Mouse (Mus musculus) MEL (cell line): ENCODE results near the gene Dnph1. TPM values are rescaled to one million over a fixed set of nuclear protein-coding genes. Genes with fewer than 3 reads are reported as not detected.

ENCODE experiments used
- DNase-seq: peaks from one replicate; pipeline ENCODE4 v3.0.0; 2011; ENCODE audit warnings: low read depth, low spot score
- H3K27ac ChIP-seq: 2 replicates; pipeline ENCODE4 v1.5.1; 2012; ENCODE audit warnings: low read depth, mild to moderate bottlenecking, control low read depth, low read length, moderate library complexity; ENCODE audit not compliant: control insufficient read depth
- H3K27me3 ChIP-seq, 2 experiments: fragments of 150-350 bp in 1 of 2; sonication (generic) in 1 of 2; 2 replicates each; pipeline ENCODE4 v1.6.1; 2012; ENCODE audit warnings: low read length in 2 of 2, mild to moderate bottlenecking in 2 of 2, improper control_type of control experiment in 1 of 2, moderate library complexity in 1 of 2; ENCODE audit not compliant: insufficient read depth in 2 of 2, control insufficient read depth in 1 of 2
- H3K36me3 ChIP-seq, 2 experiments: 2 replicates each; pipeline ENCODE4 v1.6.1; 2012 to 2014; ENCODE audit warnings: low read length in 2 of 2, improper control_type of control experiment in 1 of 2, inconsistent platforms in 1 of 2, mild to moderate bottlenecking in 1 of 2; ENCODE audit not compliant: insufficient read depth in 2 of 2, control insufficient read depth in 1 of 2
- H3K4me1 ChIP-seq, 2 experiments: fragments of 150-350 bp in 1 of 2; sonication (generic) in 1 of 2; 2 replicates each; pipeline ENCODE4 v1.6.1; 2012; ENCODE audit warnings: low read length in 2 of 2, improper control_type of control experiment in 1 of 2, mild to moderate bottlenecking in 1 of 2; ENCODE audit not compliant: insufficient read depth in 2 of 2, control insufficient read depth in 1 of 2
- H3K4me3 ChIP-seq, 2 experiments: fragments of 150-350 bp in 1 of 2; sonication (generic) in 1 of 2; 2 replicates each; pipeline ENCODE4 v1.5.1; 2012; ENCODE audit warnings: low read depth in 2 of 2, low read length in 2 of 2, mild to moderate bottlenecking in 2 of 2, moderate library complexity in 2 of 2, control low read depth in 1 of 2, improper control_type of control experiment in 1 of 2; ENCODE audit not compliant: control insufficient read depth in 1 of 2, insufficient read depth in 1 of 2
- H3K79me2 ChIP-seq: 2 replicates; pipeline ENCODE4 v1.6.1; 2012; ENCODE audit warnings: mild to moderate bottlenecking, low read length, moderate library complexity; ENCODE audit not compliant: control insufficient read depth, poor library complexity, insufficient read depth
- H3K9ac ChIP-seq: 2 replicates; pipeline ENCODE4 v1.6.1; 2012; ENCODE audit warnings: low read depth, mild to moderate bottlenecking, control low read depth, low read length, moderate library complexity; ENCODE audit not compliant: control insufficient read depth, poor library complexity, severe bottlenecking
- H3K9me3 ChIP-seq: fragments of 150-350 bp; sonication (generic); replicated peaks from 2 replicates; pipeline ENCODE4 v1.6.1; 2012; ENCODE audit warnings: mild to moderate bottlenecking, low read length, improper control_type of control experiment, moderate library complexity; ENCODE audit not compliant: insufficient read depth
- CHD2 ChIP-seq: IDR thresholded peaks from 2 replicates; pipeline ENCODE4 v1.6.1; 2011; ENCODE audit warnings: low read length, improper control_type of control experiment
- E2F4 ChIP-seq: IDR thresholded peaks from 2 replicates; pipeline ENCODE4 v1.6.1; 2011; ENCODE audit warnings: low read depth, low read length, improper control_type of control experiment, borderline replicate concordance
- EP300 ChIP-seq, 2 experiments: IDR thresholded peaks; 2 replicates each; pipeline ENCODE4 v1.6.1; 2011; ENCODE audit warnings: improper control_type of control experiment in 2 of 2, low read length in 2 of 2, low read depth in 1 of 2, mild to moderate bottlenecking in 1 of 2
- ETS1 ChIP-seq: IDR thresholded peaks from 2 replicates; pipeline ENCODE4 v1.6.1; 2012; ENCODE audit warnings: low read depth, mild to moderate bottlenecking, inconsistent platforms, low read length, improper control_type of control experiment, moderate library complexity
- HCFC1 ChIP-seq: IDR thresholded peaks from 2 replicates; pipeline ENCODE4 v1.6.1; 2012; ENCODE audit warnings: low read depth, mild to moderate bottlenecking, inconsistent platforms, low read length, improper control_type of control experiment, moderate library complexity
- JUND ChIP-seq: IDR thresholded peaks from 2 replicates; pipeline ENCODE4 v1.6.1; 2011; ENCODE audit warnings: low read depth, mild to moderate bottlenecking, improper control_type of control experiment, low read length
- KAT2A ChIP-seq: conservative IDR thresholded peaks from 2 replicates; pipeline ENCODE4 v1.6.1; 2012; ENCODE audit warnings: low read depth, low read length, improper control_type of control experiment, inconsistent platforms
- MAFK ChIP-seq: IDR thresholded peaks from 2 replicates; pipeline ENCODE4 v1.6.1; 2011; ENCODE audit warnings: low read depth, mild to moderate bottlenecking, low read length, improper control_type of control experiment, borderline replicate concordance
- MAX ChIP-seq: IDR thresholded peaks from 2 replicates; pipeline ENCODE4 v1.6.1; 2011; ENCODE audit warnings: low read length, improper control_type of control experiment
- MEF2A ChIP-seq: IDR thresholded peaks from 2 replicates; pipeline ENCODE4 v1.6.1; 2014; ENCODE audit warnings: low read depth, mild to moderate bottlenecking, inconsistent platforms, low read length, improper control_type of control experiment; ENCODE audit not compliant: poor library complexity, insufficient replicate concordance, severe bottlenecking; ENCODE audit errors: extremely low read depth
- MXI1 ChIP-seq: IDR thresholded peaks from 2 replicates; pipeline ENCODE4 v1.6.1; 2011; ENCODE audit warnings: mild to moderate bottlenecking, low read depth, low read length, improper control_type of control experiment
- MYC ChIP-seq: IDR thresholded peaks from 2 replicates; pipeline ENCODE4 v1.6.1; 2011; ENCODE audit warnings: low read depth, mild to moderate bottlenecking, low read length, improper control_type of control experiment, moderate library complexity
- NRF1 ChIP-seq: IDR thresholded peaks from 2 replicates; pipeline ENCODE4 v1.6.1; 2014; ENCODE audit warnings: low read depth, mild to moderate bottlenecking, inconsistent platforms, low read length, improper control_type of control experiment, moderate library complexity; ENCODE audit not compliant: poor library complexity, insufficient read depth, severe bottlenecking
- SIN3A ChIP-seq: IDR thresholded peaks from 2 replicates; pipeline ENCODE4 v1.6.1; 2012; ENCODE audit warnings: low read length, improper control_type of control experiment, inconsistent platforms
- SMC3 ChIP-seq: IDR thresholded peaks from 2 replicates; pipeline ENCODE4 v1.6.1; 2011; ENCODE audit warnings: low read depth, low read length, improper control_type of control experiment
- TAL1 ChIP-seq: IDR thresholded peaks from 2 replicates; pipeline ENCODE4 v1.6.1; 2012; ENCODE audit warnings: mild to moderate bottlenecking, inconsistent platforms, low read length, moderate library complexity, mixed read lengths
- TBP ChIP-seq: IDR thresholded peaks from 2 replicates; pipeline ENCODE4 v1.8.0; 2011; ENCODE audit warnings: low read depth, low read length, improper control_type of control experiment
- TCF12 ChIP-seq: IDR thresholded peaks from 2 replicates; pipeline ENCODE4 v1.6.1; 2014; ENCODE audit warnings: low read depth, mild to moderate bottlenecking, inconsistent platforms, low read length, improper control_type of control experiment, moderate library complexity
- USF1 ChIP-seq: IDR thresholded peaks from 2 replicates; pipeline ENCODE4 v1.6.1; 2014; ENCODE audit warnings: low read depth, mild to moderate bottlenecking, inconsistent platforms, low read length, improper control_type of control experiment, moderate library complexity
- USF2 ChIP-seq, 2 experiments: IDR thresholded peaks; 2 replicates each; pipeline ENCODE4 v1.6.1; 2011 to 2012; ENCODE audit warnings: improper control_type of control experiment in 2 of 2, low read length in 2 of 2, borderline replicate concordance in 1 of 2, inconsistent platforms in 1 of 2, low read depth in 1 of 2, mild to moderate bottlenecking in 1 of 2; ENCODE audit not compliant: insufficient read depth in 1 of 2
- ZKSCAN1 ChIP-seq: IDR thresholded peaks from 2 replicates; pipeline ENCODE4 v1.6.1; 2012; ENCODE audit warnings: low read depth, mild to moderate bottlenecking, inconsistent platforms, low read length, improper control_type of control experiment, moderate library complexity
- ZMIZ1 ChIP-seq: IDR thresholded peaks from 2 replicates; pipeline ENCODE4 v1.6.1; 2012; ENCODE audit warnings: low read depth, mild to moderate bottlenecking, inconsistent platforms, low read length, improper control_type of control experiment, moderate library complexity
- ZNF384 ChIP-seq: IDR thresholded peaks from 2 replicates; pipeline ENCODE4 v1.6.1; 2012; ENCODE audit warnings: low read depth, mild to moderate bottlenecking, inconsistent platforms, low read length, improper control_type of control experiment
- polyA plus RNA-seq, 2 experiments: library from polyadenylated mRNA; stranded (reverse) in 1 of 2; unstranded in 1 of 2; fragments of >175 nt in 1 of 2; fragments of >200 nt in 1 of 2; gene quantifications; 2 replicates each; pipeline versions ENCODE4 v1.2.1 to v1.2.4; 2012; ENCODE audit warnings: low replicate concordance in 2 of 2, low read depth in 1 of 2; ENCODE audit not compliant: insufficient read length in 2 of 2, insufficient read depth in 1 of 2, missing spikeins in 1 of 2
- total RNA-seq: library from RNA; depleted of rRNA; stranded (reverse); fragments of 300-350 nt; gene quantifications from 2 replicates; pipeline ENCODE4 v1.2.3, GENCODE M21; 2012

The Dnph1 gene
- total and polyA plus RNA-seq, 3 experiments, result 40.8 to 86.5 TPM; not detected in 1

- DNase-seq, result no peak
- no peaks in the 10 kb centered on the region for H3K4me1 ChIP-seq
- no peak overlapping the region for H3K9ac ChIP-seq
- H3K27me3 ChIP-seq, result peaks cover 0 to 3% of the 10 kb centered on the region in 2 experiments; a peak in 1 of 4 replicates
- no peaks in the 10 kb centered on the region for H3K9me3 ChIP-seq
- no peaks in the 10 kb centered on the region for H3K36me3 ChIP-seq
- no peaks in the 10 kb centered on the region for H3K79me2 ChIP-seq
- no peak overlapping the region for H3K4me3 ChIP-seq
- no peak overlapping the region for H3K27ac ChIP-seq
- TF ChIP-seq NRF1 (no peak), EP300 (IDR thresholded peaks at IDR 0.05; ENCODE audit: low read depth in 1 of 2, low read length in 2 of 2) (no peak), USF2 (IDR thresholded peaks at IDR 0.05; ENCODE audit: borderline replicate concordance in 1 of 2, insufficient read depth in 1 of 2, low read depth in 1 of 2, low read length in 2 of 2) (no peak), ZMIZ1 (no peak), ETS1 (no peak), ZKSCAN1 (no peak), MAX (no peak), ZNF384 (no peak), USF1 (no peak), KAT2A (no peak)
Measured at GRCm38 (mm10) chr17:46453302-46453948, 43.1 kb upstream of the Dnph1 start.

GRCm38 (mm10) chr17:46453970-46454411, 42.5 kb upstream of the Dnph1 start:
- Histone ChIP-seq H3K4me3 (no peak overlapping the region), H3K9ac (no peak overlapping the region), H3K79me2 (no peaks in the 10 kb centered on the region), H3K36me3 (no peaks in the 10 kb centered on the region), H3K27ac (no peak overlapping the region), H3K27me3 (peaks cover 0 to 1% of the 10 kb centered on the region in 2 experiments; a peak in 1 of 4 replicates), H3K4me1 (no peaks in the 10 kb centered on the region), H3K9me3 (no peaks in the 10 kb centered on the region)
- TF ChIP-seq JUND, result no peak
- no peak for TF ChIP-seq E2F4
- no peak for TF ChIP-seq MYC
- TF ChIP-seq TBP, result no peak
- no peak for TF ChIP-seq TCF12
- no peak for TF ChIP-seq EP300 (IDR thresholded peaks at IDR 0.05; ENCODE audit: low read depth in 1 of 2, low read length in 2 of 2)
- TF ChIP-seq MAFK, result no peak
- TF ChIP-seq SMC3, result no peak
- TF ChIP-seq SIN3A, result no peak
- no peak for TF ChIP-seq MXI1
- TF ChIP-seq TAL1, result no peak
- no peak for TF ChIP-seq ZMIZ1
- no peak for TF ChIP-seq CHD2
- TF ChIP-seq MEF2A, result no peak
- no peak for TF ChIP-seq ETS1
- no peak for TF ChIP-seq ZNF384
- no peak for TF ChIP-seq HCFC1
- TF ChIP-seq NRF1, result no peak
- DNase-seq, result no peak
